Mouse (Mus musculus) limb, embryonic 11.5 days (tissue): ENCODE measurements around the gene Dab1. TPM values are rescaled to one million over a fixed set of nuclear protein-coding genes. Genes with fewer than 3 reads are reported as not detected.

Source experiments
- ATAC-seq: fragments of 200-750 bp; cut with Nextera tagmentation; 2 replicates; pipeline ENCODE4 v1.8.0; 2017; ENCODE audit warnings: low read depth; ENCODE audit not compliant: insufficient number of reproducible peaks, low FRiP score, low TSS enrichment
- DNase-seq: peaks from one replicate; pipeline ENCODE4 v3.0.0-alpha.2; 2015; ENCODE audit warnings: low spot score
- H3K27ac ChIP-seq: fragments of 300-500 bp; sonication (generic); replicated peaks from 2 replicates; pipeline ENCODE4 v1.5.1; 2014; ENCODE audit warnings: low read depth, mild to moderate bottlenecking, low read length
- H3K27me3 ChIP-seq: fragments of 300-500 bp; sonication (generic); 2 replicates; pipeline ENCODE4 v1.6.1; 2014; ENCODE audit warnings: mild to moderate bottlenecking, low read length, mixed read lengths; ENCODE audit not compliant: control insufficient read depth, insufficient read depth
- H3K36me3 ChIP-seq: fragments of 300-500 bp; sonication (generic); 2 replicates; pipeline ENCODE4 v1.6.1; 2014; ENCODE audit warnings: mild to moderate bottlenecking, low read length, moderate library complexity, mixed read lengths; ENCODE audit not compliant: control insufficient read depth, insufficient read depth
- H3K4me1 ChIP-seq: fragments of 300-500 bp; sonication (generic); 2 replicates; pipeline ENCODE4 v1.6.1; 2014; ENCODE audit warnings: low read length, mixed read lengths; ENCODE audit not compliant: control insufficient read depth, insufficient read depth
- H3K4me2 ChIP-seq: fragments of 300-500 bp; sonication (generic); 2 replicates; pipeline ENCODE4 v1.6.1; 2014; ENCODE audit warnings: low read depth, mild to moderate bottlenecking, moderate library complexity; ENCODE audit not compliant: severe bottlenecking
- H3K4me3 ChIP-seq: fragments of 300-500 bp; sonication (generic); 2 replicates; pipeline ENCODE4 v1.5.1; 2014; ENCODE audit warnings: low read depth, low read length
- H3K9ac ChIP-seq: fragments of 300-500 bp; sonication (generic); 2 replicates; pipeline ENCODE4 v1.6.1; 2014; ENCODE audit warnings: mild to moderate bottlenecking, low read length
- H3K9me3 ChIP-seq: fragments of 300-500 bp; sonication (generic); 2 replicates; pipeline ENCODE4 v1.6.1; 2016; ENCODE audit warnings: low read length; ENCODE audit not compliant: control insufficient read depth
- WGBS: fragments of 180-500 bp; shearing (Covaris S2); extraction: QIAGEN DNeasy Blood & Tissue Kit; methylation state at CpG from one replicate; pipeline ENCODE4 v1.1.7; 2014; 5-methylcytosine and 5-hydroxymethylcytosine counted together
- polyA plus RNA-seq: library from polyadenylated mRNA; unstranded; fragments of >200 nt; fragmentation: Nextera tagmentation; extraction: Ambion mirVana; gene quantifications from 2 replicates; pipeline ENCODE4 v1.2.1, GENCODE M21; 2014

Dab1 gene
- polyA plus RNA-seq, 1 experiment from 2014 or later = 17.1 TPM

DNA sequence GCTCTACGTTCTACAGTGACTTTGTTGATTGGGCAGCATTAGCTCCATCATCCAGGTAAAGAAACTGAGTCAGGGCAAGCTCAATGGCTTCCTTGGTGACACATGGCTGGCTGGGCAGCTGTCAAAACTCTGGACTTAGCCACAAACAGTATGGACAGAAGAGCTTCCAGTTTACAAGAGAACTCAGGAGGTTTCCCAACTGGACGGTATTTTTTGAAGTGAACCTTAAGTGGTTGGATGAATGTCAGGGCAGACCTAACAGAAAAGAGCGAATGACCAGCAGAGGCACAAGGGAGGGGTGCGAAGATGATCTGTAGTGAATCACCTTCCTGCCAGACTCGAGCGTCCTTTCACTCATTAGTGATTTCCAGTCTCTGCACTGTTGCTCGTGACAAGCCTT is 857.7 kb downstream of the Dab1 start:
- H3K27me3 ChIP-seq = no peaks in the 10 kb centered on the region
- no peak overlapping the region for H3K4me2 ChIP-seq
- no peaks in the 10 kb centered on the region for H3K4me1 ChIP-seq
- DNase-seq (no peak), ATAC-seq (no peak)
- H3K27ac ChIP-seq = no peak overlapping the region
- 88% methylated on average over 7 of the region's 7 CpGs for WGBS
- no peak overlapping the region for H3K9ac ChIP-seq
- no peaks in the 10 kb centered on the region for H3K9me3 ChIP-seq
- no peak overlapping the region for H3K4me3 ChIP-seq
- no peaks in the 10 kb centered on the region for H3K36me3 ChIP-seq

DNA sequence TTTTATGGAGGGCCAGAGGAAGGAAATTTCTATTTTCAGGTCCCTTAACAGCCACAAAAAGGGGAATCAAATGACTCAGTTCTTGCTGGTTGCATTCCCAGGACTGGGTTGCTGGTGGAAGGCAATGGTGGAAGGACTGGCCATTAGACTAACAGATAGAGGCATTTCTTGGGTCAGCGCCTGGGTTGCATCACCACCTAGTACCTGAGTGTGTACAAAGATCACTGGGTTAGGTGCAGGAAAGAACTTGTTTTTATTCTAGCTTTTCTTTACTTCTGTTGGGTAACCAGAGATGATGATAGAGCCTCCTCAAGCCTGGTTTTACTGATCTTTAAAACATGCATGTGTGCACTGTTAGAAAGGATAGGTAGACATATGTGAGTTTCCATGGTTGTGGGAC is 864.8 kb downstream of the Dab1 start:
- ATAC-seq (no peak), DNase-seq (no peak)
- Histone ChIP-seq H3K4me1 (no peaks in the 10 kb centered on the region), H3K9me3 (no peaks in the 10 kb centered on the region), H3K36me3 (no peaks in the 10 kb centered on the region), H3K9ac (no peak overlapping the region), H3K27me3 (no peaks in the 10 kb centered on the region), H3K27ac (no peak overlapping the region), H3K4me3 (no peak overlapping the region), H3K4me2 (no peak overlapping the region)
- 100% methylated on average over 1 of the region's 1 CpGs for WGBS

DNA sequence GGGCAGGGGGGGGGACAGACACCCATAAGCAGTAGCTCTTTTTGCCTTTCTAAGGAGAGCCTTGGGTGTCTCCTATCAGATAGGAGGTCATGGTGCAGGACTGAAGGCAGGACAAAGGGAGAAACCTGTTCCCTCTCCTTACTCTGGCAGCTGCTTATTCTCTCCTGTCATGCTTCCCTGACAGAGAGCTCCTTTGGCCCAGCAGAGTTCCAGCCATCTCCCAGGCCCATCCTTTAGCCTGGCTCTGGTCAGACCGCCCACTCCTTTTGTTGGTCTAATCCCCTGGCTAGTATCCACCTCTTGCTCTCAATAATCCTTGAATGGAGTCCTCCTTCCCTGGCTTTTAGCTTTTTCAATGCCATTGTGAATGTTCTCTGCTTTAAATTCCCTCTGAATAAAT is 878.1 kb downstream of the Dab1 start:
- H3K27ac ChIP-seq = no peak overlapping the region
- H3K4me3 ChIP-seq = no peak overlapping the region
- ATAC-seq (no peak), DNase-seq (no peak)
- H3K4me1 ChIP-seq = no peaks in the 10 kb centered on the region
- H3K4me2 ChIP-seq = no peak overlapping the region
- no peaks in the 10 kb centered on the region for H3K9me3 ChIP-seq
- no peaks in the 10 kb centered on the region for H3K36me3 ChIP-seq
- H3K27me3 ChIP-seq = no peaks in the 10 kb centered on the region
- no peak overlapping the region for H3K9ac ChIP-seq
- 81% methylated on average over 1 of the region's 1 CpGs for WGBS

DNA sequence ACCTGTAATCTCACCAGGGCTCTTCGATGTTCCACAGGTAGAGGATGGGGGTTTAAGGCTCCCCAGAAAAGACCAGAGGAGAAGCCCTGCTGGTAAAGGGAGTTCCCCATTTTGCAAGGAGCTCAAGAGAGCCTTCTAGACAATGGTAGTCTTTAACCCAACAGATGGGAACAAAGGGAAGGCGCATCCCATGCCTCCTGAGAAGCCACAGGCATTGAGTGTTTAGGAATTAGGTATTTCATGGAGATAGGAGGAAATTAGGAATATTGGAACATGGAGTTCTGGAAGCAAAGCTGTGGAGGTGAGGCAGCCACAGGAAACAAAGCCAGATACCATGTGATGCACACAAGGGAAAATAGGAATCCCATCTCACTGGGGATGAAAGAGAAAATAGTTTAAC is 881.0 kb downstream of the Dab1 start:
- Histone ChIP-seq H3K4me2 (no peak overlapping the region), H3K4me3 (no peak overlapping the region), H3K27me3 (no peaks in the 10 kb centered on the region), H3K9ac (no peak overlapping the region), H3K4me1 (no peaks in the 10 kb centered on the region), H3K9me3 (no peaks in the 10 kb centered on the region), H3K27ac (no peak overlapping the region), H3K36me3 (no peaks in the 10 kb centered on the region)
- 91% methylated on average over 2 of the region's 2 CpGs for WGBS
- DNase-seq = no peak
- ATAC-seq = no peak

DNA sequence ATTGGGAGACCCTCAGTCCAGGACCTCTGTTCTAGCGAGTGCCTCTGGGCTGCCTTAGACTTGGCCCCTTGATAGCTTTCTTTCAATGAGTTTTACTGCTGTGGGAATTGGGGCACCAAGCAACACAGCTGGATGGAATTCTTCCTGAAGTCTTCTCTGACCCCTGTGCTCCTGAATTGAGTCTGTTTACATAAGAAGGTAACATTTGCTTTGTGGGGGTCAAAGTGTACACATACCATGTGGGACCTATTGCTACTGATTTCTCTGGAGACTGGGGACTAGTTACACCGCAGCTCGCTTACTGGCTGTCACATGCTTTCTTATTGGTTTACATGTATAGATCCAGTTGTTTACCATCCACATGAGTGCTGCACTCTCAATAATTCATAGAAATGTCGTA is 881.5 kb downstream of the Dab1 start:
- ATAC-seq (no peak), DNase-seq (no peak)
- no peak overlapping the region for H3K27ac ChIP-seq
- H3K9ac ChIP-seq = no peak overlapping the region
- no peak overlapping the region for H3K4me3 ChIP-seq
- WGBS = 54% methylated on average over 4 of the region's 4 CpGs
- no peaks in the 10 kb centered on the region for H3K4me1 ChIP-seq
- H3K27me3 ChIP-seq = no peaks in the 10 kb centered on the region
- H3K9me3 ChIP-seq = no peaks in the 10 kb centered on the region
- H3K4me2 ChIP-seq = no peak overlapping the region
- no peaks in the 10 kb centered on the region for H3K36me3 ChIP-seq

DNA sequence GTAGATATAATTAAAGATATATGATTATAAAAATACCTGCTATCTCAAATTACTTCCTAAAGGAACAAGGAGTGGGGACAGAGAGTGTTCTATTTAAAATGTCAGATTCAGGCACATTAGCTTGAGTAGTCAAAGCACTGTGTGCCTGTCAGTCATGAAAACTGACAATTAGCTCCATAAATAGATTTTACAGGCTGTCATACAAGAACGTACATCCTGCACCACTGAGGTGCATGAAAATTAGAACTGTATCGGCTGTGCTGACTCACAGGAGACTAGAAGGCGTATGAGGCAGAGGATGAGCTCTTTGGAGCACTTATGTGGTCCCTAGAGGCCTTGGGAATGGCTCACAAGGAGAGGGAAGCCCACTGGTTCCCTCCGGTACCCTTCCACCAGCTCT is 882.1 kb downstream of the Dab1 start:
- 77% methylated on average over 4 of the region's 4 CpGs for WGBS
- no peaks in the 10 kb centered on the region for H3K4me1 ChIP-seq
- ATAC-seq (no peak), DNase-seq (no peak)
- no peak overlapping the region for H3K27ac ChIP-seq
- H3K27me3 ChIP-seq = no peaks in the 10 kb centered on the region
- H3K9me3 ChIP-seq = no peaks in the 10 kb centered on the region
- no peak overlapping the region for H3K4me2 ChIP-seq
- no peak overlapping the region for H3K9ac ChIP-seq
- no peak overlapping the region for H3K4me3 ChIP-seq
- H3K36me3 ChIP-seq = no peaks in the 10 kb centered on the region

DNA sequence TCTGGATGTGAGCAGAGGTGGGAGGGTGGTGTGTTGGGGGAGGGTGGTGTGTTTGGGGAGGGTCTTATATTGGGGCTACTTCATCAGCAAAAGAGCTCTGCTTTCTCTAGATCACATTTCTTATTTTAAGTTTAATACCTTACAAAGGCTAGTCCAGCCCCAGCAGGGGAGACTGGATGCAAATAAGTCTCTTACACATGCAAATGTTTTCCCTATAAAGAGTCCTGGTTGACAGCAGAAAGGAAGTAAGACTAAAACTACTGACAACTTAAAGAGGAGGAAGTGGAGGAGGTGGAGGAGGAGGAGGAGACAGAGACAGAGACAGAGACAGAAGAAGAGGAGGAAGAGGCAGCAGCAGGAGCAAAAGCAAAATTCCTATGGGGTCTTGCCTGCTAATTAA is 885.8 kb downstream of the Dab1 start:
- no peaks in the 10 kb centered on the region for H3K9me3 ChIP-seq
- H3K4me3 ChIP-seq = no peak overlapping the region
- DNase-seq (no peak), ATAC-seq (no peak)
- H3K4me2 ChIP-seq = no peak overlapping the region
- no peaks in the 10 kb centered on the region for H3K27me3 ChIP-seq
- no peak overlapping the region for H3K9ac ChIP-seq
- no peaks in the 10 kb centered on the region for H3K4me1 ChIP-seq
- no peaks in the 10 kb centered on the region for H3K36me3 ChIP-seq
- H3K27ac ChIP-seq = no peak overlapping the region

DNA sequence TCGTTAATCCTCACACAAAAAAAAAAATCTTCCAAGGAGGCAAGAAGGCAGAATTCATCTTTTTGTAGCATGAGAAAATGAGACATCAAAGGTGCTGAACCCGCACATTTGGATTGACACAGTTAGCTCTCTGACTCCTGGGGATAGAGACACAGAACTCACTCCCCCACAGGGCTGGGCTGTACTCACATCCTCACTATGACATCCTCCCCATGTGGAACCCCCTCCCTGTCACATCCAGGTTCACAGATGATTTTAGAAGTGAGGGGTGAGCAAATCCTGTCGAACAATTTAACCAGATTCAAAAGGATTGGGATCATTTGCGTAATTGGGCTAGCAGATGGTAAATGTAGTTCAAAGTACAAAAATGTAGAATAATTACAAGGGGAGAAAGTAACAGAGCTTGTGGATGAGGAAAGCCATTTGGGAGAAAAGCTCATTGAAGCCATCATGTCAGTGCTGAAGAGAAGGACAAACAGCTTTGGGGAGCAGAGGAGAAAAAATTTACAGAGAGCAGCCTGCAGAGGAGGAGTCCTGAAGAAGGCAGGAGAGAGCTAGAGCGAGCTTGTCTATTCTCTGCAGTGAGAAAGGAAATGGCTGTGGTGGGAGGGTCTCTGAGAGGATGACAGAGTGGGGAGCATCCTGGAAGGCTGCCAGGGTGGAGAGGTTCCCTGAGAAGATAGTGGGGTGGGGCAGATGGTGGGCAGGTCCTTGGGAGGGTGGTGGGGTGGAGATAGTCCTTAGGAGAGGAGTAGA is 890.2 kb downstream of the Dab1 start:
- H3K4me2 ChIP-seq = no peak overlapping the region
- H3K4me3 ChIP-seq = no peak overlapping the region
- no peaks in the 10 kb centered on the region for H3K4me1 ChIP-seq
- H3K9me3 ChIP-seq = no peaks in the 10 kb centered on the region
- no peak overlapping the region for H3K27ac ChIP-seq
- H3K27me3 ChIP-seq = no peaks in the 10 kb centered on the region
- ATAC-seq (no peak), DNase-seq (no peak)
- 65% methylated on average over 5 of the region's 5 CpGs for WGBS
- no peak overlapping the region for H3K9ac ChIP-seq
- no peaks in the 10 kb centered on the region for H3K36me3 ChIP-seq

DNA sequence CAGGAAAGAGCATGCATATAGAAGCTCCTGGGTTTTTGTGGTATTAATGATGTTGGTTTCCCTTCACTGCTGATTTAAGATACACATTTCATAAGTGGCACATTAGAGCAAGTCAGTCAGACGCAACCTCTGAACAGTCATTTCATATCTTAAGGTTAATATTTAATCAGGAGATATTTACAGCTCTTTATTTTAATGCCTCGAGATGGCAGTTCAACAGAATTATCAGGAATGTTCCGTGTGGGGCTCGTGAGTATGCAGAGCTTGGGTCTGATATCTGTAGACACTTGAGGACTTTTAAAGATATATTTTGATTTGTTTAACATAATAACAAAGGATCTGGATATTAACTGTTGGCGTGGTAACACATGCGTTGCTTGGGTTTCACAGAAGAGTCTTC is 892.7 kb downstream of the Dab1 start:
- DNase-seq = no peak
- H3K9me3 ChIP-seq = no peaks in the 10 kb centered on the region
- no peak overlapping the region for H3K9ac ChIP-seq
- no peak overlapping the region for H3K27ac ChIP-seq
- ATAC-seq = no peak
- H3K4me1 ChIP-seq = no peaks in the 10 kb centered on the region
- 96% methylated on average over 6 of the region's 6 CpGs for WGBS
- H3K4me3 ChIP-seq = no peak overlapping the region
- H3K36me3 ChIP-seq = no peaks in the 10 kb centered on the region
- H3K27me3 ChIP-seq = no peaks in the 10 kb centered on the region
- H3K4me2 ChIP-seq = no peak overlapping the region
